Mouse (Mus musculus) embryo, embryonic 10.5 days (tissue): ENCODE measurements around the gene Vkorc1.
"Not testable (repeated sequence)": the region's sequence is repeated elsewhere in the genome, so short reads cannot be mapped to it uniquely, and the experiment has no call there.

ENCODE experiments used
- DNase-seq: peaks from one replicate; pipeline ENCODE4 v3.0.0-alpha.2; 2015; ENCODE audit warnings: low spot score

Vkorc1 gene

DNA sequence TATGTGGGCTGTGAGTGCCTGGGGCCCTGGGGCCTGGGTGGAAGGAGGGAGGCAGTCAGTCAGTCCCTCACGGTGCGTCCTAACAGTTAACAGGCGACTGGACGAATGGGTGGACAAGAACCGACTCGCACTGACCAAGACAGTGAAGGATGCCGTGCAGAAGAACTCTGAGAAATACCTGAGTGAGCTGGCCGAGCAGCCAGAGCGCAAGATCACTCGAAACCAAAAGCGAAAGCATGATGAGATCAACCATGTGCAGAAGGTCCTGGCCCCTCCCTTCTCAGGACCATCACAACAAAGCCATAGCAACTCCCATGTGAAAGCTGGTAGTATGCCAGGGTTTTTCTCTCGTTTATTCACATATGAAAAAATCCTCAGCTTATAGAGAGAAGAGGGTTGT lies 19.9 kb upstream of the Vkorc1 start:
- no peak for DNase-seq

DNA sequence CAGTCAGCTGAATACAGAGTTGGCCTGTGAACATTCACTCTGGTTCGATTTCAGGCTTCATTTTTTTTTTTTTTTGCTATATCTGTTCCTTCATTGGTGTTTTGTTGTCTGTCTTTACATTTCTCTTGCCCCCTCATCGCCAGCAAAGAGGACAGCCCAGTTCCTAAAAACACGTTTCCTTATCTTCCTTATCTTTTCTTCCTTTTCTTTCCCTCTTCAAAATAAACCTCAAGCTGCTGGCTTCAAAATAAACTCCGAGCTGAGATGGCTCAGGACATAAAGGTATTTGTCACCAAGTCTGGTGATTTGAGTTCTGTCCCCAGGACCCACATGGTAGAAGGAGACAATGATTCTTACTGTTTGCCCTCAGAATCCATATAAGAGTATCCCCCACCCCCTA lies 17.5 kb upstream of the Vkorc1 start:
- DNase-seq = no peak

GRCm38 (mm10) chr7:127912190-127912871 lies 16.9 kb upstream of the Vkorc1 start, which contains the start of gene Kat8:
Kat8 (plus strand) TSS chr7:127912516.
- peak; percentile 97 for DNase-seq

GRCm38 (mm10) chr7:127908656-127909055 lies 13.2 kb upstream of the Vkorc1 start:
- DNase-seq = no peak

DNA sequence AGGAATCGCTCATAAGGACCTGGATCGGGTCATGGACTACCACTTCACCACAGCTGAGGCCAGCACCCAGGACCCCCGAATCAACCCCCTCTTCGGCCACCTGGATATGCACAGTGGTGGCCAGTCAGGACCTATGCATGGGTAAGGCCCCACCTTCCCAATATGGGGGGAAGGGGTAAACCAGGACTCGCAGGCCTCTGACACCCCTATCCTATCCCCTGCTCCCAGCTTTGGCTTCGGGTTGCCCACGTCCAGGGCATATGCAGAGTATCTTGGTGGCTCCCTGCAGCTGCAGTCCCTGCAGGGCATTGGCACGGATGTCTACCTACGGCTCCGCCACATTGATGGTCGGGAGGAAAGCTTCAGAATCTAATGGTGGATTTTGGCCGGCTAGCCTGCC lies 12.5 kb upstream of the Vkorc1 start:
- DNase-seq = no peak

DNA sequence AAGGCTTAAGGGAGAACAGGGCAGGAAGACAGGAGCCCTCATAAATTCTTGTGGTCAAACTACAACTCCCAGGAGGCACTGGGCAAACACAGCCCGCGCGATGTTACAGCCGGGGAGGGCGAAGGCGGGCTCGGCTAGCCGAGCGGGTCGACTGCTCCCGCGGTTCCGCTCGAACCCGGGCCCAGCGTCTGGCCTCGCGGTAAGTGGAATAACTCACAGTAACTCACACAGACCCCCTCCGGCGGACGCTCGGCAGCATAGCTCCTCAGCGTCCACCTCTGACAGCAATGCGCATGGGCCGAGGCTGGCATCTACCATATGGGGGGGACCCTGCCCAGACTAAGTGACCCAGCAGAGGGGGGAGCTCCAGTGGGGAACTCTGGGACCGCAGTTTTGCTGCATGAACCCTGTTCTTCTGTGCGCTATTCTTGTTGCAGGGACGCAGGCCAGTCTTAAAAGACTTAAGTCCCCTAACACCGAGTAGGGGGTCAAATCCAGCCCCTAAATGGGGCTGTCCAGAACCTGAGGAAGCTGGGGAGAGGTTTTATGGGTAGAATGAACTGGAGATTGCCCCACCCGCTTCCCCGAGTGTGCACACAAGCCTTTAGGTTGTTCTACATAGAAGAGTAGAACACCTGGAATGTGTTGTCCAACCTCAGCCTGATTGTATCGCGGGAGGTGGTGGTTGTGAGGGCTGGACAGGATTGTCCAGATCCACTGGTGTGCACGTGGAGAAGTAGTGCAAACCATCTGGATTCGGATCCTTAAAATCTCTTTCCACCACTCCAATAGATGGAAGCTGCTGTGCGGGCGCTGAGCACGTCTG lies 8.8 kb upstream of the Vkorc1 start, which contains the start of gene Bckdk:
Bckdk (plus strand) TSS at position 112 of the 826 bp plus-strand sequence.
- peak; percentile 88 for DNase-seq

DNA sequence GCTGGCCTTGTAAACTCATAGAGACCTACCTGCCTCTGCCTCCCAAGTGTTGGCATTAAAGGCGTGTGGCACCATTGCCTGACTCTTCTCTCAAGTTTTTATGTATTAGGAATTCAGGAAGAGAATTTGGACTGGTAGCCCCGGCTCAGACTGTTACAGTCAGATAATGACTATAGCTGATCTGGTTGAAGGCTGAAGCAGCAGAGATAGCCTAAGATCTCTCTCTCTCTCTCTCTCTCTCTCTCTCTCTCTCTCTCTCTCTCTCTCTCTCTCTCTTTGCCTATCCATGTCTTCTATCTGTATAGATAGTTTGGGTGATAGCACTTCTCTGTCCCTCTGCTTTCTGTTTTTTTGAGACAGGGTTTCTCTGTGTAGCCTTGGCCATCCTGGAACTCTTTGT lies 6.4 kb upstream of the Vkorc1 start:
- no peak for DNase-seq

DNA sequence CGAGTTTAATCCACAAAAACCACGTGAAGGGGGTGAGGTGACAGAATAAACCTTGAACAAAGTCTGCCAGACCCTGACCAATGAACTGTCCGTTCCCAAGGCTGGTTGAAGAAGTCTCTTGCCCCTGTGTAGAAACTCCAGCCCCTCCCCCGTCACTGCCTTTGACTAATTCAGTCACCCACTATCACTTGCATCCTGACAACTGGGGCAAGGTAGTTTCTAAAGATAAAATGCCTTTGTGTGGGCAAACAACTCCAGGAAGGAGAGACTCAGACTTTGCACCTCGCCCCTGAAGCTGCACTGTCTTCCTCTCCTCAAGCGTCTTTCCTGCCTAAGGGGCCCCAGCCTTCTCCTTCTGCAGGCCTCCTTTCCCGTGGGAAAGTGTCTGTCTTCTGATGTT lies 4.6 kb upstream of the Vkorc1 start:
- DNase-seq = no peak

DNA sequence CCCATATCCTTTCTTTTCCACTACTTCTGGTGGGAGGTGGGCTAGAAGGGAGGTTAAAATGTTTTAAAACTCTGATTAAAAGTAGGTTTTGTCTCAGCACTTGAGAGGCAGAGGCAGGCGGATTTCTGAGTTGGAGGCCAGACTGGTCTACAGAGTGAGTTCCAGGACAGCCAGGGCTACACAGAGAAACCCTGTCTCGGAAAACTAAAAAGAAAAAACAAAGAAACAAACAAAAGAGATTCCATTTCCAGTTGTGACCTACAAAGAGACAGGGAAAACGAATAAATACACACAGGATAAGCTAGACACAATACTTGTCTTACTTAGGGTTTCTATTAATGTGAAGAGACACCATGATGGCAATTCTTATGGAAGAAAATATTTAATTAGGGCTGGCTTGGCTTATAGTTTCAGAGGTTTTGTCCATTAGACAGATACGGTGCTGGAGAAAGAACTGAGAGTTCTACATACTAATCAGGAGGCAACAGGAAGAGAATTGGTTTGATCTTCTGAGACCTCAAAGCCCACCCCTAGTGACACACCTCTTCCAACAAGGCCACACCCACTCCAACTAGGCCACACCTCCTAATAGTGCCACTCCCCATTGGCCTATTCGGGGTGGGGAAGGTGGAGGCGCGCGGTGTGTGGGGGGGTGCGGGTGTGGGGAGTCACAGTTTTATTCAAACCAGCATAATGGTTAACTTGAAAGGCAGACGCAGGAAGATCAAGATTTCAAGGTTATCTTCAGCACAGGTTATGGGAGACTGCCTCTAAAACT lies 3.0 kb upstream of the Vkorc1 start:
- no peak for DNase-seq

DNA sequence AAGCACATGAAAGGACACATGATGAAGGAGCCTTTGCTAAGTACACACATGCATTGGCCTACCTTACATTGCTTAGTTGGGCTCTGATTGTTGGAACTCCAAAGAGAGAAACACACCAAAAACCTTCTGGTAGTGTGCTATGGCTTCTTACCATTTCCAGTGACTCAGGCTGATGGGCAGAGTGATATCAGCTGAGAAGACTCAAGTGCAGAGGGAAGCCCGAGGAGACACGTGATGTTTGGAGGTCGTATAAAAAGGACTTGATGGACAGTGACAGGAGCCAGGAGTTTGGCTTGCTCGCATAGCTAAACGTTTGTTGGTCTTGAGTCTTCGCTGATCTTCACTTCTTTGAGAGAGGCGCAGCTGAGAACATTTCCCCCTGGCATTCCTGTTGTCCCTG lies 2.1 kb upstream of the Vkorc1 start:
- no peak for DNase-seq

- peak; percentile 67 for DNase-seq
Observed at GRCm38 (mm10) chr7:127896384-127896783, 967 bp upstream of the Vkorc1 start.

DNA sequence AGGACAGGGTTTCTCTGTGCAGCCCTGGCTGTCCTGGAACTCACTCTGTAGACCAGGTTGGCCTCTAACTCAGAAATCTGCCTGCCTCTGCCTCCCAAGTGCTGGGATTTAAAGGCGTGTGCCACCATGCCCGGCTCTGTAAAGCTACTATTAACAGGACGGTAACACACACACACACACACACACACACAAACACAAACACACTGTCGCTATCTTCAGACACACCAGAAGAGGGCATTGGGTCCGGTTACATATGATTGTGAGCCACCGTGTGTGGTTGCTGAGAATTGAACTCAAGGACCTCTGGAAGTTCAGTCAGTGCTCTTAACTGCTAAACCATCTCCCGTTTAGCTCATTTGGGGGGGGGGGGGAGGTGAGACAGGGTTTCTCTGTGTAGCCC lies 474 bp upstream of the Vkorc1 start:
- DNase-seq = not testable (repeated sequence)

- no peak for DNase-seq
Observed at GRCm38 (mm10) chr7:127894480-127894879, 937 bp downstream of the Vkorc1 start.

- DNase-seq = no peak
Observed at GRCm38 (mm10) chr7:127890798-127891197, 4.6 kb downstream of the Vkorc1 start, which contains the start of gene Prss53. Prss53 (minus strand) TSS chr7:127890970.

DNA sequence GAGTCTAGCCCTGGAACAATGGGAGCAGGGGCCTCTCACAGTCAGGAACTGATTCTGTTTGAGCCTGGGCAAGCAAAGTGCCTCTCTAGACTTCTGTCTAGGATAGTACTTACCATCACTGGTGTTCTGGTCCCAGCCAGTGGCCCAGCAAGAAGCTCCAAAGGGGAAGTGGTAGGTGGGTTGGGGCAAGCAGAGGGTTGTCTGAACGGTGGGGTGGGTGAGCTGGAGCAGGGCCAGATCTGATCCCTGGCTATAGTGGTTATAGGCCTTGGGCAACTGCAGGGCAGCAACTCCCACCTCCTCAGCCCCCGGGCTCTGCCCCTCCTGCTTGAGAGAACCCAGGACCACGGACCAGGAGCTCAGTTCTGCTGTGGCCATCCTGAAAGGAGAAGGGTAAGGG lies 6.6 kb downstream of the Vkorc1 start:
- DNase-seq = no peak

GRCm38 (mm10) chr7:127887781-127888180 lies 7.6 kb downstream of the Vkorc1 start:
- no peak for DNase-seq

DNA sequence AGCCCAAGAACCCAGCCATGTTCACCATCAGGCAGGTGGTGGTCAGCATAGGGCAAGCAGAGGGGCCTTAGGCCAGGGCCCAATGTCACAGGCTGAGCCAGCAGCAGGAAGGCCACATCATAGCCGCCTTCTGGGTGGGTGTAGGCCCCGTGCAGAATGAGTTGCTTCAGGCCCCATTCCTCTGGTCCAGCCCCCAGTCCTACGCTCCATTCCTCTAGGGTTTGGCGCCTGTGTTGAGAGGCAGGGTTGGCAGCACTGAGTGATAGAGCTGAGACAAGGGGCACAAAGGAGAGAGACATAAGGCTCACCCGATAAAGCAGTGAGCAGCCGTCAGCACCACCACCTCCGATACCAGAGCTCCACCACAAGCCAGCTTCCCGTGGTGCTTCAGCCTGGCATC lies 8.2 kb downstream of the Vkorc1 start:
- DNase-seq = no peak

- DNase-seq = no peak
Observed at GRCm38 (mm10) chr7:127886551-127886950, 8.9 kb downstream of the Vkorc1 start.

DNA sequence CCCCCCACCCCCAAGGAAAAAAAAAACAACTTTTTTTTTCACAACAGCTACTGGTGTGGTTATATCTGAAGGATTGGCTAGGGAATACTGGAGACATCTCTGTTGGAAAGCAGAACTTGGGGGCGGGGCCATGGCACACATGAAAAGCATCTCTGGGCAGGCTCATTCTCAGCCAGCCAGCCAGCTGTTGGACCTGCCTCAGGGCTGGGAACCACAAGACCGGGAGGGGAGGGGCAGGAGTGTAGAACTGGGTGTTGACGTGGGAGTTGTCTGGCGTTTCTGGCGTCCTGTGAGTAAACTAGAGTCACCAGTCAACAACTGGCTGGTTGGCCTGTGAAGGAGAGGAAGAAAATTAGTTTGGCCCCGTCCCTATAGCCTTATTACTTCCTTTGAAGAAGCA lies 9.5 kb downstream of the Vkorc1 start:
- no peak for DNase-seq

DNA sequence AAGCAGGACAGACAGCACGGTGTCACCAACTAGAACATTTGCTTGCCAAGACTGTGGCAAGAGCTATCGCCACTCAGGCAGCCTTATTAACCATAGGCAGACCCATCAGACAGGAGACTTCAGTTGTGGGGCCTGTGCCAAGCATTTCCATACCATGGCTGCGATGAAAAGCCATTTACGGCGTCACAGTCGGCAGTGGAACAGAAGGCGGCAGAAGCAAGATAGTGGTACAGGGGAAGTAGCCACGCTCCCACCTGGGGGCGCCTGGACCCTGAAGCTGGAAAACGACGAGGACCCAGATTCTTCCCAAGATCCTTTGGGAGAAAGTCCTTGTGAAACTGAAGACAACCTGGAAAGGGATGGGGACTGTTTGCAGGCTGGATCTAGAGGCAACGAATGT lies 15.0 kb downstream of the Vkorc1 start:
- DNase-seq = no peak

DNA sequence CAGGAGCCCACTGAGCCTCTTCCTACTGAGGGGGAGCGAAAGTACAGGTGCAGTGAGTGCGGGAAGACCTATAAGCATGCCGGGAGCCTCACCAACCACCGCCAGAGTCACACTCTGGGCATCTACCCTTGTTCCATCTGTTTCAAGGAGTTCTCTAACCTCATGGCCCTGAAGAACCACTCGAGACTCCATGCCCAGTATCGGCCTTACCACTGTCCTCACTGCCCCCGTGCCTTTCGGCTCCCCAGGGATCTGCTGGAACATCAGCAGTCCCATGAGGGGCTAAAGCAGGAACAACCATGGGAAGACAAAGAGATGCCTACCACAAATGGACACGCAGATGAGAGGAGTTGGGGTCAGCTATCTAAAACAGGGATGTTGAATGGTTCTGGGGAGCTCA lies 16.1 kb downstream of the Vkorc1 start:
- DNase-seq = no peak
